Mouse (Mus musculus) layer of hippocampus, postnatal 10 days (tissue): ENCODE measurements around the gene Mettl3. TPM values are rescaled to one million over a fixed set of nuclear protein-coding genes. Genes with fewer than 3 reads are reported as not detected.
A peak's percentile ranks its signal among the peaks of the same experiment; 100 is the strongest.
"Not testable (repeated sequence)": the region's sequence is repeated elsewhere in the genome, so short reads cannot be mapped to it uniquely, and the experiment has no call there.

ENCODE experiments used
- DNase-seq, 2 experiments: peaks; one replicate each; pipeline ENCODE4 v3.0.0; 2021; ENCODE audit warnings: low spot score in 2 of 2
- long read RNA-seq: library from polyadenylated mRNA; stranded (forward); transcript quantifications from one replicate; pipeline ENCODE4 v2.0.0, GENCODE M21; 2023
- total RNA-seq, 2 experiments: library from RNA; stranded (reverse); gene quantifications; 2 replicates each; pipeline ENCODE4 v1.2.3; 2021

The Mettl3 gene
- 10 to 100 TPM; 34.6 to 39.3 TPM for total RNA-seq
- long read RNA-seq, transcript Mettl3-201 (11 exons, 2,025 nt): major isoform, 14 of 26 reads
- long read RNA-seq, partial matches to known transcripts: 2 of 26 reads
- long read RNA-seq, other reads (novel, unspliced or antisense): 8 of 26 reads

- DNase-seq: peak; percentile 88 to 91
Observed at GRCm38 (mm10) chr14:52304644-52305271, at the start of gene Mettl3. Gene Mettl3 (minus strand): TSS chr14:52305128.

- DNase-seq: no peak
Observed at GRCm38 (mm10) chr14:52339512-52339852, 34.6 kb upstream of the Mettl3 start.

GRCm38 (mm10) chr14:52338751-52339511, 34.0 kb upstream of the Mettl3 start:
- DNase-seq: peak; percentile 61 to 68

GRCm38 (mm10) chr14:52332171-52332570, 27.2 kb upstream of the Mettl3 start:
- DNase-seq: no peak

- no peak for DNase-seq
Observed at GRCm38 (mm10) chr14:52331069-52331750, 26.3 kb upstream of the Mettl3 start.

- DNase-seq: peak in 1 of 2 experiments; percentile 35
Observed at GRCm38 (mm10) chr14:52327910-52328812, 23.2 kb upstream of the Mettl3 start, which contains the start of gene Sall2. Gene Sall2 (minus strand): TSS chr14:52328762.

- no peak for DNase-seq
Observed at GRCm38 (mm10) chr14:52327375-52327901, 22.5 kb upstream of the Mettl3 start.

GRCm38 (mm10) chr14:52325890-52326289, 21.0 kb upstream of the Mettl3 start:
- DNase-seq: peak; percentile 25 to 30

GRCm38 (mm10) chr14:52319361-52319760, 14.4 kb upstream of the Mettl3 start:
- no peak for DNase-seq

- peak in 1 of 2 experiments; percentile 45 for DNase-seq
Observed at GRCm38 (mm10) chr14:52316441-52317225, 11.7 kb upstream of the Mettl3 start.

- peak; percentile 74 to 83 for DNase-seq
Observed at GRCm38 (mm10) chr14:52315792-52316440, 11.0 kb upstream of the Mettl3 start.

- DNase-seq: peak; percentile 17 to 31
Observed at GRCm38 (mm10) chr14:52315283-52315780, 10.4 kb upstream of the Mettl3 start.

- DNase-seq: no peak
Observed at GRCm38 (mm10) chr14:52314808-52315150, 9.9 kb upstream of the Mettl3 start.

- peak in 1 of 2 experiments; percentile 41 for DNase-seq
Observed at GRCm38 (mm10) chr14:52313931-52314807, 9.2 kb upstream of the Mettl3 start.

- no peak for DNase-seq
Observed at GRCm38 (mm10) chr14:52310906-52311305, 6.0 kb upstream of the Mettl3 start.

- not testable (repeated sequence) for DNase-seq
Observed at GRCm38 (mm10) chr14:52310343-52310742, 5.4 kb upstream of the Mettl3 start.

GRCm38 (mm10) chr14:52306100-52306499, 1.2 kb upstream of the Mettl3 start:
- no peak for DNase-seq

GRCm38 (mm10) chr14:52303517-52303916, 1.4 kb downstream of the Mettl3 start:
- DNase-seq: not testable (repeated sequence)
